Mouse (Mus musculus) liver, embryonic 16.5 days (tissue): ENCODE measurements at regions not wholly inside any gene's neighbourhood (a gene's known extent, or its start where the extent isn't known, plus 50 kb on each side); places are given as distances from the start of the nearest gene placed in this dataset.

Experiments
- ATAC-seq: fragments of 200-750 bp; cut with Nextera tagmentation; 2 replicates; pipeline ENCODE4 v1.8.0; 2017; ENCODE audit warnings: low read depth, mild to moderate bottlenecking, moderate number of reproducible peaks, moderate library complexity
- H3K27ac ChIP-seq: fragments of 300-500 bp; sonication (generic); 2 replicates; pipeline ENCODE4 v1.5.1; 2014; ENCODE audit warnings: mild to moderate bottlenecking, low read length
- H3K27me3 ChIP-seq: fragments of 300-500 bp; sonication (generic); 2 replicates; pipeline ENCODE4 v1.6.1; 2014; ENCODE audit warnings: low read depth, low read length, mixed read lengths; ENCODE audit not compliant: control insufficient read depth, insufficient read depth
- H3K36me3 ChIP-seq: fragments of 300-500 bp; sonication (generic); 2 replicates; pipeline ENCODE4 v1.6.1; 2014; ENCODE audit warnings: mild to moderate bottlenecking; ENCODE audit not compliant: control insufficient read depth, insufficient read depth
- H3K4me1 ChIP-seq: fragments of 300-500 bp; sonication (generic); 2 replicates; pipeline ENCODE4 v1.6.1; 2014; ENCODE audit warnings: low read depth, low read length, mixed read lengths; ENCODE audit not compliant: control insufficient read depth
- H3K4me2 ChIP-seq: fragments of 300-500 bp; sonication (generic); 2 replicates; pipeline ENCODE4 v1.6.1; 2014; ENCODE audit warnings: low read depth, low read length, mixed read lengths
- H3K4me3 ChIP-seq: fragments of 300-500 bp; sonication (generic); 2 replicates; pipeline ENCODE4 v1.5.1; 2014; ENCODE audit warnings: low read depth, mild to moderate bottlenecking, low read length
- H3K9ac ChIP-seq: fragments of 300-500 bp; sonication (generic); 2 replicates; pipeline ENCODE4 v1.6.1; 2014; ENCODE audit warnings: low read depth, low read length
- H3K9me3 ChIP-seq: fragments of 300-500 bp; sonication (generic); replicated peaks from 2 replicates; pipeline ENCODE4 v1.6.1; 2016; ENCODE audit warnings: low read length; ENCODE audit not compliant: control insufficient read depth
- WGBS: fragments of 180-500 bp; shearing (Covaris S2); extraction: QIAGEN DNeasy Blood & Tissue Kit; methylation state at CpG from one replicate; pipeline ENCODE4 v1.1.7; 2014; ENCODE audit not compliant: insufficient replicate concordance; 5-methylcytosine and 5-hydroxymethylcytosine counted together

- H3K9ac ChIP-seq: no peak overlapping the region
- no peak overlapping the region for H3K4me2 ChIP-seq
- WGBS: 63% methylated on average over 7 of the region's 7 CpGs
- H3K9me3 ChIP-seq: no peaks in the 10 kb centered on the region
- no peaks in the 10 kb centered on the region for H3K36me3 ChIP-seq
- no peaks in the 10 kb centered on the region for H3K4me1 ChIP-seq
- no peak for ATAC-seq
- no peak overlapping the region for H3K27ac ChIP-seq
- no peak overlapping the region for H3K4me3 ChIP-seq
- H3K27me3 ChIP-seq: no peaks in the 10 kb centered on the region
Measured at GRCm38 (mm10) chr9:74672261-74672660, 189.5 kb upstream of the Onecut1 start.

- no peak overlapping the region for H3K4me3 ChIP-seq
- ATAC-seq: no peak
- no peaks in the 10 kb centered on the region for H3K27me3 ChIP-seq
- H3K9ac ChIP-seq: no peak overlapping the region
- 58% methylated on average over 8 of the region's 8 CpGs for WGBS
- H3K4me1 ChIP-seq: no peaks in the 10 kb centered on the region
- H3K9me3 ChIP-seq: no peaks in the 10 kb centered on the region; the same call in 1 of the 2 replicates
- H3K27ac ChIP-seq: no peak overlapping the region
- no peaks in the 10 kb centered on the region for H3K36me3 ChIP-seq
- no peak overlapping the region for H3K4me2 ChIP-seq
Measured at GRCm38 (mm10) chr9:74698229-74698628, 163.5 kb upstream of the Onecut1 start.

- Histone ChIP-seq H3K36me3 (no peaks in the 10 kb centered on the region), H3K27ac (no peak overlapping the region), H3K9ac (no peak overlapping the region), H3K27me3 (no peaks in the 10 kb centered on the region), H3K4me1 (no peaks in the 10 kb centered on the region), H3K4me2 (no peak overlapping the region), H3K4me3 (no peak overlapping the region), H3K9me3 (no peaks in the 10 kb centered on the region)
- no peak for ATAC-seq
- WGBS: 24% methylated on average over 4 of the region's 4 CpGs
Measured at GRCm38 (mm10) chr9:74705698-74706097, 156.0 kb upstream of the Onecut1 start.

- H3K27me3 ChIP-seq: no peaks in the 10 kb centered on the region
- WGBS: 29% methylated on average over 1 of the region's 1 CpGs
- H3K9ac ChIP-seq: no peak overlapping the region
- H3K27ac ChIP-seq: no peak overlapping the region
- H3K9me3 ChIP-seq: no peaks in the 10 kb centered on the region
- H3K4me3 ChIP-seq: no peak overlapping the region
- no peak overlapping the region for H3K4me2 ChIP-seq
- H3K4me1 ChIP-seq: no peaks in the 10 kb centered on the region
- no peaks in the 10 kb centered on the region for H3K36me3 ChIP-seq
- ATAC-seq: no peak
Measured at GRCm38 (mm10) chr9:74707608-74708007, 154.1 kb upstream of the Onecut1 start.

- no peak overlapping the region for H3K4me3 ChIP-seq
- no peak for ATAC-seq
- no peak overlapping the region for H3K27ac ChIP-seq
- no peaks in the 10 kb centered on the region for H3K9me3 ChIP-seq
- WGBS: 66% methylated on average over 10 of the region's 10 CpGs
- no peak overlapping the region for H3K4me2 ChIP-seq
- H3K9ac ChIP-seq: no peak overlapping the region
- no peaks in the 10 kb centered on the region for H3K4me1 ChIP-seq
- H3K27me3 ChIP-seq: no peaks in the 10 kb centered on the region
- no peaks in the 10 kb centered on the region for H3K36me3 ChIP-seq
Measured at GRCm38 (mm10) chr9:74711698-74712097, 150.0 kb upstream of the Onecut1 start.

- Histone ChIP-seq H3K4me2 (no peak overlapping the region), H3K27ac (no peak overlapping the region), H3K27me3 (no peaks in the 10 kb centered on the region), H3K9ac (no peak overlapping the region), H3K36me3 (no peaks in the 10 kb centered on the region), H3K4me3 (no peak overlapping the region), H3K4me1 (no peaks in the 10 kb centered on the region), H3K9me3 (no peaks in the 10 kb centered on the region)
- 72% methylated on average over 5 of the region's 5 CpGs for WGBS
- no peak for ATAC-seq
Measured at GRCm38 (mm10) chr9:74732451-74732850, 129.3 kb upstream of the Onecut1 start.

GRCm38 (mm10) chr9:74741949-74742348, 119.8 kb upstream of the Onecut1 start:
- Histone ChIP-seq H3K36me3 (no peaks in the 10 kb centered on the region), H3K9me3 (no peaks in the 10 kb centered on the region), H3K9ac (no peak overlapping the region), H3K27me3 (no peaks in the 10 kb centered on the region), H3K27ac (no peak overlapping the region), H3K4me1 (no peaks in the 10 kb centered on the region), H3K4me3 (no peak overlapping the region), H3K4me2 (no peak overlapping the region)
- WGBS: 58% methylated on average over 2 of the region's 2 CpGs
- no peak for ATAC-seq

- no peaks in the 10 kb centered on the region for H3K4me1 ChIP-seq
- no peak overlapping the region for H3K9ac ChIP-seq
- no peaks in the 10 kb centered on the region for H3K36me3 ChIP-seq
- no peak overlapping the region for H3K4me3 ChIP-seq
- H3K9me3 ChIP-seq: no peaks in the 10 kb centered on the region
- no peaks in the 10 kb centered on the region for H3K27me3 ChIP-seq
- no peak for ATAC-seq
- H3K27ac ChIP-seq: no peak overlapping the region
- WGBS: 54% methylated on average over 7 of the region's 7 CpGs
- H3K4me2 ChIP-seq: no peak overlapping the region
Measured at GRCm38 (mm10) chr9:74747886-74748285, 113.8 kb upstream of the Onecut1 start.

GRCm38 (mm10) chr9:74758025-74758424, 103.7 kb upstream of the Onecut1 start:
- Histone ChIP-seq H3K9ac (no peak overlapping the region), H3K4me2 (no peak overlapping the region)
- 39% methylated on average over 3 of the region's 3 CpGs for WGBS

GRCm38 (mm10) chr9:74758876-74759275, 102.8 kb upstream of the Onecut1 start:
- Histone ChIP-seq H3K4me2 (no peak overlapping the region), H3K4me3 (no peak overlapping the region), H3K9me3 (no peaks in the 10 kb centered on the region), H3K9ac (no peak overlapping the region), H3K4me1 (no peaks in the 10 kb centered on the region), H3K36me3 (no peaks in the 10 kb centered on the region), H3K27ac (no peak overlapping the region), H3K27me3 (no peaks in the 10 kb centered on the region)
- no peak for ATAC-seq
- 59% methylated on average over 4 of the region's 4 CpGs for WGBS

More at GRCm38 (mm10) chr9:74758025-74758424, 103.7 kb upstream of the Onecut1 start:
- ATAC-seq: no peak
- Histone ChIP-seq H3K9me3 (no peaks in the 10 kb centered on the region), H3K4me1 (no peaks in the 10 kb centered on the region), H3K4me3 (no peak overlapping the region), H3K27ac (no peak overlapping the region), H3K36me3 (no peaks in the 10 kb centered on the region), H3K27me3 (no peaks in the 10 kb centered on the region)
